ENCODE assay signal across 8 mouse cellular contexts in genomic region chr19:7382903-7383865, GRCm38 (mm10). TPM values are rescaled to one million over a fixed set of nuclear protein-coding genes. Genes with fewer than 3 reads are reported as not detected.
A peak's percentile ranks its signal among the peaks of the same experiment; 100 is the strongest.
DNase-seq lines count a peak whose midpoint lies in the region; ATAC-seq and TF ChIP-seq lines count a peak whose summit lies in the region.

Spindoc (minus strand) TSS chr19:7382994.

- DNase-seq in CH12.LX (ENCODE audit: extremely low read depth), result peak; percentile 89
- peak; percentile 87 for DNase-seq in c-Kit-positive CD71-positive TER-119-negative erythroid progenitor cells, embryonic 14.5 days (ENCODE audit: low read depth)
- DNase-seq in forebrain, embryonic 11.5 days (ENCODE audit: low spot score), result peak; percentile 99
- DNase-seq in kidney, postnatal 36 days, result peak; percentile 99 to 100
- peak; percentile 88 for DNase-seq in telencephalon, adult 2 months (ENCODE audit: low read depth, low spot score)

- peak within 1 kb of the TSS; percentile 72 to 87 (median 75) for H3K4me3 ChIP-seq in CH12.LX (replicated peaks in 1 of 3; ENCODE audit: low read depth in 2 of 3, low read length in 2 of 3, poor library complexity in 1 of 3)
- H3K4me3 ChIP-seq in forebrain, embryonic 11.5 days (ENCODE audit: low read depth, low read length), result peak within 1 kb of the TSS; percentile 86
- H3K4me3 ChIP-seq in heart, embryonic 16.5 days (ENCODE audit: low read length), result peak within 1 kb of the TSS; percentile 86
- peak within 1 kb of the TSS; percentile 76 for H3K4me3 ChIP-seq in liver, embryonic 15.5 days (replicated peaks)
- peak within 1 kb of the TSS; percentile 90 for H3K4me3 ChIP-seq in neural tube, embryonic 12.5 days

- in situ Hi-C loops in CH12.LX (cut with MboI; ENCODE audit: low pct_ligation_motif_present, low pct_unique_long_range_greater_than_20kb, low sequenced_read_pairs), result no loop called here

- whole genome bisulfite sequencing in forebrain, embryonic 11.5 days, result under 1% methylated on average over 52 of the region's 52 CpGs
- 1% methylated on average over 51 of the region's 52 CpGs for WGBS in heart, embryonic 16.5 days
- WGBS in liver, embryonic 15.5 days (ENCODE audit: insufficient replicate concordance), result 3% methylated on average over 51 of the region's 52 CpGs
- under 1% methylated on average over 50 of the region's 52 CpGs for WGBS in neural tube, embryonic 12.5 days

- ATAC-seq in forebrain, embryonic 11.5 days (replicated peaks; ENCODE audit: low FRiP score), result peak; percentile 99
- ATAC-seq in heart, embryonic 16.5 days (replicated peaks; ENCODE audit: extremely low read depth, insufficient read depth, low FRiP score), result peak; percentile 99
- ATAC-seq in liver, embryonic 15.5 days (ENCODE audit: insufficient read depth), result peak; percentile 98
- peak; percentile 99 for ATAC-seq in neural tube, embryonic 12.5 days (ENCODE audit: low FRiP score, low read depth)

- no peak for TF ChIP-seq CTCF in CH12.LX (conservative IDR thresholded peaks at IDR 0.05 in 1 of 2, IDR thresholded peaks at IDR 0.05 in 1 of 2; ENCODE audit: low read depth in 2 of 2, low read length in 2 of 2)

- H3K79me2 ChIP-seq in CH12.LX (replicated peaks; ENCODE audit: control insufficient read depth, extremely low read depth, insufficient read depth, poor library complexity, severe bottlenecking), result peaks cover 9% of the 10 kb centered on the region; the same call in 1 of the 2 replicates

- peak within 1 kb of the TSS; percentile 79 for H3K9ac ChIP-seq in CH12.LX (ENCODE audit: insufficient read depth, low read depth)
- peak within 1 kb of the TSS; percentile 89 for H3K9ac ChIP-seq in forebrain, embryonic 11.5 days (ENCODE audit: low read length)
- H3K9ac ChIP-seq in heart, embryonic 16.5 days (ENCODE audit: low read length), result peak within 1 kb of the TSS; percentile 93
- H3K9ac ChIP-seq in liver, embryonic 15.5 days, result peak within 1 kb of the TSS; percentile 77
- peak within 1 kb of the TSS; percentile 96 for H3K9ac ChIP-seq in neural tube, embryonic 12.5 days

- TF ChIP-seq RAD21 in CH12.LX (IDR thresholded peaks at IDR 0.05; ENCODE audit: low read depth, low read length), result no peak

- TF ChIP-seq EP300 in CH12.LX (IDR thresholded peaks at IDR 0.05; ENCODE audit: low read length), result no peak

- peaks cover 8 to 38% of the 10 kb centered on the region in 2 experiments for H3K4me1 ChIP-seq in CH12.LX (ENCODE audit: control insufficient read depth in 1 of 2, insufficient read depth in 2 of 2)
- H3K4me1 ChIP-seq in forebrain, embryonic 11.5 days (replicated peaks; ENCODE audit: control insufficient read depth, insufficient read depth, low read length), result peaks cover 9% of the 10 kb centered on the region
- H3K4me1 ChIP-seq in heart, embryonic 16.5 days (ENCODE audit: control insufficient read depth, insufficient read depth, low read length), result peaks cover 19% of the 10 kb centered on the region
- H3K4me1 ChIP-seq in liver, embryonic 15.5 days (replicated peaks), result peaks cover 32% of the 10 kb centered on the region
- H3K4me1 ChIP-seq in neural tube, embryonic 12.5 days, result peaks cover 26% of the 10 kb centered on the region

- dilution Hi-C loops in CH12.LX (cut with MboI; ENCODE audit: extremely low pct_ligation_motif_present, extremely low pct_unique_long_range_greater_than_20kb, low sequenced_read_pairs), result no loop called here

- peak within 1 kb of the TSS; percentile 53 for H3K4me2 ChIP-seq in CH12.LX (ENCODE audit: insufficient read depth, low read depth, poor library complexity, severe bottlenecking)
- H3K4me2 ChIP-seq in forebrain, embryonic 11.5 days (ENCODE audit: low read depth, low read length, severe bottlenecking), result peak within 1 kb of the TSS; percentile 78
- H3K4me2 ChIP-seq in heart, embryonic 16.5 days (ENCODE audit: low read depth, low read length), result peak within 1 kb of the TSS; percentile 77
- H3K4me2 ChIP-seq in liver, embryonic 15.5 days, result peak within 1 kb of the TSS; percentile 97
- H3K4me2 ChIP-seq in neural tube, embryonic 12.5 days (replicated peaks), result peak within 1 kb of the TSS; percentile 86

- H3K9me3 ChIP-seq in CH12.LX (replicated peaks; ENCODE audit: low read length), result peaks cover 2% of the 10 kb centered on the region
- H3K9me3 ChIP-seq in forebrain, embryonic 11.5 days (ENCODE audit: control insufficient read depth, low read length), result peaks cover 2% of the 10 kb centered on the region; the same call in 1 of the 2 replicates
- H3K9me3 ChIP-seq in heart, embryonic 16.5 days (replicated peaks; ENCODE audit: control insufficient read depth, low read length), result peaks cover 8% of the 10 kb centered on the region
- no peaks in the 10 kb centered on the region for H3K9me3 ChIP-seq in liver, embryonic 15.5 days (replicated peaks)
- H3K9me3 ChIP-seq in neural tube, embryonic 12.5 days, result no peaks in the 10 kb centered on the region

- peaks cover 3 to 4% of the 10 kb centered on the region in 2 experiments for H3K36me3 ChIP-seq in CH12.LX (replicated peaks in 1 of 2; ENCODE audit: control insufficient read depth in 1 of 2, insufficient read depth in 1 of 2, low read length in 1 of 2)
- no peaks in the 10 kb centered on the region; the same call in 1 of the 2 replicates for H3K36me3 ChIP-seq in forebrain, embryonic 11.5 days (ENCODE audit: control insufficient read depth, insufficient read depth, low read length)
- peaks cover 8% of the 10 kb centered on the region for H3K36me3 ChIP-seq in heart, embryonic 16.5 days (ENCODE audit: control insufficient read depth, insufficient read depth)
- no peaks in the 10 kb centered on the region for H3K36me3 ChIP-seq in liver, embryonic 15.5 days (replicated peaks)
- peaks cover 6% of the 10 kb centered on the region; the same call in 1 of the 2 replicates for H3K36me3 ChIP-seq in neural tube, embryonic 12.5 days

- H3K27me3 ChIP-seq in CH12.LX (replicated peaks), result no peaks in the 10 kb centered on the region
- no peaks in the 10 kb centered on the region for H3K27me3 ChIP-seq in forebrain, embryonic 11.5 days (ENCODE audit: control insufficient read depth, insufficient read depth, low read length)
- no peaks in the 10 kb centered on the region for H3K27me3 ChIP-seq in heart, embryonic 16.5 days (ENCODE audit: control insufficient read depth, insufficient read depth, low read length)
- H3K27me3 ChIP-seq in liver, embryonic 15.5 days, result no peaks in the 10 kb centered on the region
- no peaks in the 10 kb centered on the region for H3K27me3 ChIP-seq in neural tube, embryonic 12.5 days (replicated peaks)

- peak; percentile 82 for TF ChIP-seq POLR2A in CH12.LX (IDR thresholded peaks at IDR 0.05; ENCODE audit: low read depth, low read length)

- H3K27ac ChIP-seq in CH12.LX (ENCODE audit: insufficient read depth, low read depth), result no peak within 1 kb of the TSS
- H3K27ac ChIP-seq in forebrain, embryonic 11.5 days (ENCODE audit: low read depth, low read length), result peak within 1 kb of the TSS; percentile 95
- H3K27ac ChIP-seq in heart, embryonic 16.5 days (ENCODE audit: low read length), result peak within 1 kb of the TSS; percentile 93
- peak within 1 kb of the TSS; percentile 53 for H3K27ac ChIP-seq in liver, embryonic 15.5 days (replicated peaks)
- H3K27ac ChIP-seq in neural tube, embryonic 12.5 days, result peak within 1 kb of the TSS; percentile 89

TF ChIP-seq in CH12.LX, 34 proteins besides CTCF, POLR2A, EP300 and RAD21:
- TF ChIP-seq TBP (conservative IDR thresholded peaks at IDR 0.05; ENCODE audit: low read depth, low read length) (peak; percentile 87), IRF4 (IDR thresholded peaks at IDR 0.05; ENCODE audit: low read depth, low read length) (0 out of 2 replicates have a peak, but pooled peaks have one; percentile 15), E2F4 (IDR thresholded peaks at IDR 0.05; ENCODE audit: insufficient replicate concordance, low read depth, low read length) (no peak), MAZ (IDR thresholded peaks at IDR 0.05; ENCODE audit: low read depth, low read length) (peak; percentile 23; the same call in 1 of the 2 replicates), BHLHE40 (IDR thresholded peaks at IDR 0.05; ENCODE audit: low read depth, low read length) (peak; percentile 13; the same call in 1 of the 2 replicates), ZC3H11A (IDR thresholded peaks at IDR 0.05; ENCODE audit: low read depth, low read length) (no peak), ETS1 (conservative IDR thresholded peaks at IDR 0.05; ENCODE audit: low read depth, low read length) (no peak), TCF12 (IDR thresholded peaks at IDR 0.05; ENCODE audit: low read depth, low read length) (peak; percentile 49; the same call in 1 of the 2 replicates), MXI1 (IDR thresholded peaks at IDR 0.05; ENCODE audit: low read depth, low read length) (peak; percentile 67), USF1 (IDR thresholded peaks at IDR 0.05; ENCODE audit: low read depth, low read length) (peak; percentile 71), SIN3A (IDR thresholded peaks at IDR 0.05; ENCODE audit: low read length) (peak; percentile 56; the same call in 1 of the 2 replicates), MAX (IDR thresholded peaks at IDR 0.05; ENCODE audit: low read length) (0 out of 2 replicates have a peak, but pooled peaks have one; percentile 16), NELFE (IDR thresholded peaks at IDR 0.05; ENCODE audit: low read depth, low read length) (peak; percentile 56), ZMIZ1 (IDR thresholded peaks at IDR 0.05; ENCODE audit: low read depth, low read length) (peak; percentile 38; the same call in 1 of the 2 replicates)

RNA-seq across cellular contexts. Expression of gene Spindoc, which starts in this region (rescaled TPM):
- total RNA-seq in CH12.LX (2012; rRNA removed) (9.0 and 10.1 TPM in 2 replicates), CH12.LX (2014; rRNA removed) (7.9 and 10.6 TPM in 2 replicates)
- polyA plus RNA-seq in CH12.LX (2012; ENCODE audit: insufficient read length, low read depth), result 15.7 and 21.7 TPM in 2 replicates
- polyA plus RNA-seq in forebrain, embryonic 11.5 days (2014; fragmentation: Nextera tagmentation; extraction: Ambion mirVana), result 39.9 and 52.0 TPM in 2 replicates
- polyA plus RNA-seq in heart, embryonic 16.5 days (2015; fragmentation: Nextera tagmentation; extraction: Ambion mirVana), result 15.0 and 19.0 TPM in 2 replicates
- polyA plus RNA-seq in liver, embryonic 15.5 days (2015; fragmentation: Nextera tagmentation; extraction: Ambion mirVana), result 3.2 and 3.7 TPM in 2 replicates
- 42.8 and 46.6 TPM in 2 replicates for polyA plus RNA-seq in neural tube, embryonic 12.5 days (2016; fragmentation: Nextera tagmentation; extraction: Ambion mirVana)
